Mouse (Mus musculus): ENCODE measurements around the gene Slc36a3.

The Slc36a3 gene

GRCm38 (mm10) chr11:55103229-55103628 is 48.3 kb downstream of the Slc36a3 start:
- peak; percentile 83 for DNase-seq

- peak; percentile 84 for DNase-seq
Observed at GRCm38 (mm10) chr11:55102015-55102414, 49.5 kb downstream of the Slc36a3 start.

GRCm38 (mm10) chr11:55099868-55100267 is 51.6 kb downstream of the Slc36a3 start:
- peak; percentile 87 for DNase-seq

- peak; percentile 92 for DNase-seq
Observed at GRCm38 (mm10) chr11:55099019-55099771, 52.3 kb downstream of the Slc36a3 start.

GRCm38 (mm10) chr11:55098189-55098915 is 53.2 kb downstream of the Slc36a3 start:
- no peak for DNase-seq

GRCm38 (mm10) chr11:55097463-55098188 is 53.9 kb downstream of the Slc36a3 start, which contains the start of gene Gm2a:
Gm2a (plus strand) TSS chr11:55098115.
- peak; percentile 100 for DNase-seq

GRCm38 (mm10) chr11:55096731-55097462 is 54.6 kb downstream of the Slc36a3 start:
- no peak for DNase-seq

GRCm38 (mm10) chr11:55096296-55096695 is 55.2 kb downstream of the Slc36a3 start:
- DNase-seq: peak; percentile 88

GRCm38 (mm10) chr11:55093096-55093495 is 58.4 kb downstream of the Slc36a3 start:
- no peak for DNase-seq

GRCm38 (mm10) chr11:55089892-55090291 is 61.6 kb downstream of the Slc36a3 start:
- DNase-seq: no peak

GRCm38 (mm10) chr11:55087006-55087405 is 64.5 kb downstream of the Slc36a3 start:
- no peak for DNase-seq

GRCm38 (mm10) chr11:55085396-55085795 is 66.1 kb downstream of the Slc36a3 start:
- peak; percentile 94 for DNase-seq

GRCm38 (mm10) chr11:55084629-55085028 is 66.9 kb downstream of the Slc36a3 start:
- peak; percentile 93 for DNase-seq

GRCm38 (mm10) chr11:55081206-55081605 is 70.3 kb downstream of the Slc36a3 start:
- DNase-seq: no peak

GRCm38 (mm10) chr11:55079180-55079579 is 72.3 kb downstream of the Slc36a3 start:
- peak; percentile 87 for DNase-seq

- DNase-seq: no peak
Observed at GRCm38 (mm10) chr11:55078502-55078901, 73.0 kb downstream of the Slc36a3 start.

GRCm38 (mm10) chr11:55077331-55078231 is 73.9 kb downstream of the Slc36a3 start, which contains the start of gene Ccdc69:
Ccdc69 (minus strand) TSS chr11:55078131.
- peak; percentile 98 for DNase-seq

GRCm38 (mm10) chr11:55076234-55076633 is 75.3 kb downstream of the Slc36a3 start:
- peak; percentile 82 for DNase-seq

- DNase-seq: peak; percentile 95
Observed at GRCm38 (mm10) chr11:55075602-55076001, 75.9 kb downstream of the Slc36a3 start.
